Mouse (Mus musculus) adrenal gland, adult (tissue): ENCODE results near the gene Sec24d.

ENCODE experiments used
- DNase-seq, 2 experiments: peaks; one replicate each; pipeline ENCODE4 v3.0.0; 2022 to 2023; ENCODE audit warnings: low spot score in 1 of 2; ENCODE audit not compliant: inconsistent age in 2 of 2

Gene Sec24d

GRCm38 (mm10) chr3:123391180-123391579 lies 123.9 kb downstream of the Sec24d start:
- no peak for DNase-seq

GRCm38 (mm10) chr3:123395611-123396010 lies 128.4 kb downstream of the Sec24d start:
- DNase-seq: no peak

- no peak for DNase-seq
Observed at GRCm38 (mm10) chr3:123397562-123398481, 130.6 kb downstream of the Sec24d start.

GRCm38 (mm10) chr3:123404945-123405344 lies 137.7 kb downstream of the Sec24d start:
- DNase-seq: no peak

GRCm38 (mm10) chr3:123411821-123412578 lies 144.7 kb downstream of the Sec24d start:
- DNase-seq: no peak

GRCm38 (mm10) chr3:123413173-123413572 lies 145.9 kb downstream of the Sec24d start:
- DNase-seq: no peak
